Mouse (Mus musculus): Measurements from ENCODE around the gene Mmp21. TPM values are rescaled to one million over a fixed set of nuclear protein-coding genes. Genes with fewer than 3 reads are reported as not detected.
A peak's percentile ranks its signal among the peaks of the same experiment; 100 is the strongest.

Gene Mmp21
- 0.10 TPM in 1 of 2 replicates, not detected in the other for polyA plus RNA-seq (2016; fragmentation: Nextera tagmentation; extraction: Ambion mirVana)

GRCm38 (mm10) chr7:133679961-133680360, at the start of gene Mmp21:
Gene Mmp21, minus strand, starts transcription at chr7:133680061.
- Histone ChIP-seq H3K4me1 (no peaks in the 10 kb centered on the region), H3K27me3 (ENCODE audit: low read depth, poor library complexity, severe bottlenecking) (no peaks in the 10 kb centered on the region), H3K9me3 (replicated peaks) (no peaks in the 10 kb centered on the region), H3K4me3 (no peak within 1 kb of the TSS), H3K36me3 (0 out of 2 replicates have a peak, but pooled peaks cover 4% of the 10 kb centered on the region), H3K27ac (replicated peaks) (no peak within 1 kb of the TSS)
- 75% methylated on average over 3 of the region's 3 CpGs for WGBS
- DNase-seq (ENCODE audit: low spot score): no peak

GRCm38 (mm10) chr7:133729351-133729750, 49.5 kb upstream of the Mmp21 start:
- WGBS: 83% methylated on average over 5 of the region's 5 CpGs
- Histone ChIP-seq H3K9me3 (replicated peaks) (no peaks in the 10 kb centered on the region), H3K36me3 (peaks cover 93% of the 10 kb centered on the region), H3K4me1 (no peaks in the 10 kb centered on the region), H3K4me3 (no peak overlapping the region), H3K27ac (replicated peaks) (no peak overlapping the region), H3K27me3 (ENCODE audit: low read depth, poor library complexity, severe bottlenecking) (no peaks in the 10 kb centered on the region)
- DNase-seq (ENCODE audit: low spot score): no peak

- Histone ChIP-seq H3K27me3 (ENCODE audit: low read depth, poor library complexity, severe bottlenecking) (no peaks in the 10 kb centered on the region), H3K4me1 (no peaks in the 10 kb centered on the region), H3K4me3 (no peak overlapping the region), H3K36me3 (peaks cover 94% of the 10 kb centered on the region), H3K27ac (replicated peaks) (no peak overlapping the region), H3K9me3 (replicated peaks) (no peaks in the 10 kb centered on the region)
- WGBS: 83% methylated on average over 6 of the region's 6 CpGs
- no peak for DNase-seq (ENCODE audit: low spot score)
These were observed 47.2 kb upstream of the Mmp21 start for GRCm38 (mm10) chr7:133727027-133727426.

- DNase-seq (ENCODE audit: low spot score): no peak
- Histone ChIP-seq H3K4me1 (no peaks in the 10 kb centered on the region), H3K9me3 (replicated peaks) (no peaks in the 10 kb centered on the region), H3K27ac (replicated peaks) (no peak overlapping the region), H3K36me3 (peaks cover 96% of the 10 kb centered on the region), H3K27me3 (ENCODE audit: low read depth, poor library complexity, severe bottlenecking) (no peaks in the 10 kb centered on the region), H3K4me3 (no peak overlapping the region)
- 88% methylated on average over 10 of the region's 10 CpGs for WGBS
These were observed 45.7 kb upstream of the Mmp21 start for GRCm38 (mm10) chr7:133725571-133725970.

GRCm38 (mm10) chr7:133724844-133725243, 45.0 kb upstream of the Mmp21 start:
- no peaks in the 10 kb centered on the region for H3K4me1 ChIP-seq
- DNase-seq (ENCODE audit: low spot score): no peak
- H3K27ac ChIP-seq (replicated peaks): no peak overlapping the region
- H3K27me3 ChIP-seq (ENCODE audit: low read depth, poor library complexity, severe bottlenecking): no peaks in the 10 kb centered on the region
- 93% methylated on average over 10 of the region's 10 CpGs for WGBS
- H3K36me3 ChIP-seq: peaks cover 96% of the 10 kb centered on the region
- no peaks in the 10 kb centered on the region for H3K9me3 ChIP-seq (replicated peaks)
- H3K4me3 ChIP-seq: no peak overlapping the region

GRCm38 (mm10) chr7:133720616-133721015, 40.8 kb upstream of the Mmp21 start:
- no peak overlapping the region for H3K4me3 ChIP-seq
- no peaks in the 10 kb centered on the region for H3K4me1 ChIP-seq
- no peaks in the 10 kb centered on the region for H3K27me3 ChIP-seq (ENCODE audit: low read depth, poor library complexity, severe bottlenecking)
- no peaks in the 10 kb centered on the region for H3K9me3 ChIP-seq (replicated peaks)
- H3K36me3 ChIP-seq: peaks cover 100% of the 10 kb centered on the region
- no peak for DNase-seq (ENCODE audit: low spot score)
- WGBS: 93% methylated on average over 11 of the region's 11 CpGs
- no peak overlapping the region for H3K27ac ChIP-seq (replicated peaks)

- Histone ChIP-seq H3K4me3 (no peak overlapping the region), H3K36me3 (peaks cover 100% of the 10 kb centered on the region), H3K27me3 (ENCODE audit: low read depth, poor library complexity, severe bottlenecking) (no peaks in the 10 kb centered on the region), H3K27ac (replicated peaks) (no peak overlapping the region), H3K9me3 (replicated peaks) (no peaks in the 10 kb centered on the region), H3K4me1 (no peaks in the 10 kb centered on the region)
- no peak for DNase-seq (ENCODE audit: low spot score)
- 91% methylated on average over 1 of the region's 1 CpGs for WGBS
These were observed 38.7 kb upstream of the Mmp21 start for GRCm38 (mm10) chr7:133718580-133718979.

DNA sequence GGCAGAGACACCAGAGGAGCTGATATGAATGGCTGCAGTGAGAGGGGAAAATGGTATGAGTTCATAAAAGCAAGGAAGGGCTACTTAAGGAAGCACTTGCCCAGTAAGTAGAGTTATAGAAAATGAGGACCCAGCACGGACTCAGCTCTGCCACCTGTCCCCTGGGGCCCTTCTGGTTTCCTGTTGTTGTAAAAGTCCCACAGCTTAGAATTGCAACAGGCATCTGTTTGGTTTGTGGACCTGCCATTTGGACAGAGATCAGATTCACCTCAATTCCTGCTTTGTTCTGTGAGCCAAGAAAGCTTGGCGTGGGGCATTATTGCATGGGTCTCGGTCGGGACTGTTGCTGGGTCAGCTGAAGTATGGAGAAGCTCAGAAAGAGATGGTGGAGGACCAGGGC, 35.5 kb upstream of the Mmp21 start:
- DNase-seq (ENCODE audit: low spot score): no peak
- no peaks in the 10 kb centered on the region for H3K27me3 ChIP-seq (ENCODE audit: low read depth, poor library complexity, severe bottlenecking)
- 93% methylated on average over 4 of the region's 4 CpGs for WGBS
- H3K36me3 ChIP-seq: peaks cover 95% of the 10 kb centered on the region
- no peaks in the 10 kb centered on the region for H3K9me3 ChIP-seq (replicated peaks)
- peaks cover 1% of the 10 kb centered on the region; the same call in 1 of the 2 replicates for H3K4me1 ChIP-seq
- H3K4me3 ChIP-seq: no peak overlapping the region
- H3K27ac ChIP-seq (replicated peaks): no peak overlapping the region

GRCm38 (mm10) chr7:133707301-133707700, 27.4 kb upstream of the Mmp21 start:
- H3K9me3 ChIP-seq (replicated peaks): peaks cover 5% of the 10 kb centered on the region
- WGBS: 88% methylated on average over 2 of the region's 2 CpGs
- DNase-seq (ENCODE audit: low spot score): no peak
- H3K27ac ChIP-seq (replicated peaks): no peak overlapping the region
- peaks cover 14% of the 10 kb centered on the region for H3K36me3 ChIP-seq
- H3K4me1 ChIP-seq: peaks cover 15% of the 10 kb centered on the region
- no peaks in the 10 kb centered on the region for H3K27me3 ChIP-seq (ENCODE audit: low read depth, poor library complexity, severe bottlenecking)
- peak overlapping the region; percentile 68; the same call in 1 of the 2 replicates for H3K4me3 ChIP-seq

DNA sequence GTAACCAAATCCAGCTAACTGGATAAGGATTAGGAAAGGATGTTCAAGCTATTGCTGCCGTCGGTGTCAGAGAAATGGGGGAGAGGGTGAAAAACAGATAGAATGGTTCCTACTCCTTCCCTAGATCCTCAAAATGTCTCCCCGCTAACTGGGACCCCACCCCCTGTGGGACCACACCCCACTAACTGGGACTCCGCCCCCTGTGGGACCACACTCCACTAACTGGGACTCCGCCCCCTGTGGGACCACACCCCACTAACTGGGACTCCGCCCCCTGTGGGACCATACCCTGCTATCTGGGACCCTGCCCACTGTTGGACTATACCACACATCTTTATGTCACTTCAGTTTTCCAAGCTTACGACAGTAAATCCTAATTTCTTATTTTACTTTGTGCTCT, 24.0 kb upstream of the Mmp21 start:
- no peak overlapping the region for H3K27ac ChIP-seq (replicated peaks)
- H3K36me3 ChIP-seq: peaks cover 8% of the 10 kb centered on the region; the same call in 1 of the 2 replicates
- H3K9me3 ChIP-seq (replicated peaks): peaks cover 5% of the 10 kb centered on the region
- H3K27me3 ChIP-seq (ENCODE audit: low read depth, poor library complexity, severe bottlenecking): no peaks in the 10 kb centered on the region
- H3K4me1 ChIP-seq: peaks cover 6% of the 10 kb centered on the region
- WGBS: 91% methylated on average over 7 of the region's 7 CpGs
- DNase-seq (ENCODE audit: low spot score): no peak
- no peak overlapping the region for H3K4me3 ChIP-seq

DNA sequence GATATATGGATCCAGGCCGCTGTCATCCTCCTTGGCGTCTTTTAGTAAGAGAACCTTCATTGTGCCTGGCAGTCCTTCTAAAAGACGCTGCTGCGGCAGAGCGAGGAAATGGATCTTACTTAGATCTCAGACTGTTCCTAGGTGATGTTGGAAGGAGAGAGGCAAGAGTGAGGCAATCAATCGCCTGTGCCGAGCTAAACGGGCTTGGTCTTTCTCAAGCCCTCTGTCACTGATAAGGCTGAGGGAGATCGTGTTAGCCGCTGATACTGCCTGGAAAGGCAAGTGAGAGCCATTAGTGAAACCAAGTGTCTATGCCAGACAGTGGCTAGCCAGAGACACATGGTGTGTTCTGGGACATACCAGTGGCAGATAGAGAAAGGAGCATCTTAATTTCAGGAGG, 22.5 kb upstream of the Mmp21 start:
- Histone ChIP-seq H3K27me3 (ENCODE audit: low read depth, poor library complexity, severe bottlenecking) (no peaks in the 10 kb centered on the region), H3K27ac (replicated peaks) (no peak overlapping the region), H3K4me3 (no peak overlapping the region), H3K36me3 (peaks cover 9% of the 10 kb centered on the region; the same call in 1 of the 2 replicates), H3K9me3 (replicated peaks) (no peaks in the 10 kb centered on the region), H3K4me1 (no peaks in the 10 kb centered on the region)
- 93% methylated on average over 10 of the region's 10 CpGs for WGBS
- no peak for DNase-seq (ENCODE audit: low spot score)

GRCm38 (mm10) chr7:133701366-133701765, 21.5 kb upstream of the Mmp21 start:
- Histone ChIP-seq H3K36me3 (peaks cover 19% of the 10 kb centered on the region; the same call in 1 of the 2 replicates), H3K27ac (replicated peaks) (peak overlapping the region; percentile 52), H3K27me3 (ENCODE audit: low read depth, poor library complexity, severe bottlenecking) (no peaks in the 10 kb centered on the region), H3K4me3 (no peak overlapping the region), H3K4me1 (no peaks in the 10 kb centered on the region), H3K9me3 (replicated peaks) (no peaks in the 10 kb centered on the region)
- 91% methylated on average over 7 of the region's 7 CpGs for WGBS
- DNase-seq (ENCODE audit: low spot score): no peak

DNA sequence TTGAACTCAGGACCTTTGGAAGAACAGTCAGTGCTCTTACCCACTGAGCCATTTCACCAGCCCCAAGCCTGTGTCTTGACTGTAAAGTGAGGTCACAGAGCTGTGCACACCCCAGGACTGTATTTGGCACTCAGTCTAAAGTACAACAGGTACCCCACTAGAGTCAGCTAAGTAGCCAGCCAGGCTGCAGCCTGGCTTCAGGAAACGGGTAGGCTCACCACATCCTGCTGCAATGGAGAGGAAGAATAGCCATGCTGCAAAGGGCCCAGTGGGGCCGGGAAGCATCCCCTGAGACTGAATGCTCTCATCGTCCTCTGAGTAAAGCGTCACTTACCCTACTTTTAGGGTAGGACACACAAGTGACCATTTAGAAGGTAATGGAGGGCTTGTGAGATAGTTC, 20.0 kb upstream of the Mmp21 start:
- Histone ChIP-seq H3K4me1 (no peaks in the 10 kb centered on the region), H3K9me3 (replicated peaks) (no peaks in the 10 kb centered on the region), H3K27me3 (ENCODE audit: low read depth, poor library complexity, severe bottlenecking) (no peaks in the 10 kb centered on the region), H3K36me3 (peaks cover 20% of the 10 kb centered on the region; the same call in 1 of the 2 replicates), H3K4me3 (no peak overlapping the region), H3K27ac (replicated peaks) (no peak overlapping the region)
- DNase-seq (ENCODE audit: low spot score): no peak
- WGBS: 87% methylated on average over 4 of the region's 4 CpGs
